Mouse (Mus musculus) ES-E14 (cell line): ENCODE data around the gene Tlr9. TPM values are rescaled to one million over a fixed set of nuclear protein-coding genes. Genes with fewer than 3 reads are reported as not detected.

Experiments used
- DNase-seq: peaks from one replicate; pipeline ENCODE4 v3.0.0-alpha.2; 2013; ENCODE audit warnings: low read depth, low spot score
- H3K27ac ChIP-seq: 2 replicates; pipeline ENCODE4 v1.5.1; 2012; ENCODE audit warnings: low read depth, mild to moderate bottlenecking, low read length, moderate library complexity, mixed read lengths; ENCODE audit not compliant: poor library complexity, insufficient read depth, severe bottlenecking
- H3K36me3 ChIP-seq: 2 replicates; pipeline ENCODE4 v1.6.1; 2012; ENCODE audit warnings: mild to moderate bottlenecking, low read length, moderate library complexity, mixed read lengths; ENCODE audit not compliant: control insufficient read depth, poor library complexity, insufficient read depth, severe bottlenecking
- H3K4me1 ChIP-seq, 2 experiments: fragments of 150-350 bp in 1 of 2; sonication (generic) in 1 of 2; 2 replicates each; pipeline ENCODE4 v1.6.1; 2012; ENCODE audit warnings: low read length in 2 of 2, mild to moderate bottlenecking in 1 of 2, mixed read lengths in 1 of 2; ENCODE audit not compliant: control insufficient read depth in 2 of 2, insufficient read depth in 2 of 2, poor library complexity in 1 of 2
- H3K4me3 ChIP-seq, 2 experiments: fragments of 150-350 bp in 1 of 2; sonication (generic) in 1 of 2; 2 replicates each; pipeline ENCODE4 v1.5.1; 2012; ENCODE audit warnings: low read length in 2 of 2, low read depth in 1 of 2, mild to moderate bottlenecking in 1 of 2, mixed read lengths in 1 of 2; ENCODE audit not compliant: insufficient read depth in 1 of 2, poor library complexity in 1 of 2, severe bottlenecking in 1 of 2
- H3K9ac ChIP-seq: 2 replicates; pipeline ENCODE4 v1.6.1; 2012; ENCODE audit warnings: low read depth, mild to moderate bottlenecking, low read length, mixed read lengths; ENCODE audit not compliant: poor library complexity, insufficient read depth, severe bottlenecking
- H3K9me3 ChIP-seq: fragments of 150-350 bp; sonication (generic); 2 replicates; pipeline ENCODE4 v1.6.1; 2012; ENCODE audit warnings: low read depth, mild to moderate bottlenecking, low read length; ENCODE audit not compliant: control insufficient read depth, insufficient read depth
- CHD2 ChIP-seq: IDR thresholded peaks from 2 replicates; pipeline ENCODE4 v1.6.1; 2014; ENCODE audit warnings: mild to moderate bottlenecking, low read depth, low read length, inconsistent platforms
- HCFC1 ChIP-seq: IDR thresholded peaks from 2 replicates; pipeline ENCODE4 v1.6.1; 2012; ENCODE audit warnings: low read length, inconsistent platforms, borderline replicate concordance; ENCODE audit not compliant: insufficient read depth
- MAFK ChIP-seq: IDR thresholded peaks from 2 replicates; pipeline ENCODE4 v1.6.1; 2014; ENCODE audit warnings: mild to moderate bottlenecking, low read depth, low read length, inconsistent platforms; ENCODE audit not compliant: insufficient read depth
- ZC3H11A ChIP-seq: IDR thresholded peaks from 2 replicates; pipeline ENCODE4 v1.6.1; 2012; ENCODE audit warnings: low read depth, mild to moderate bottlenecking, inconsistent platforms, low read length, borderline replicate concordance
- ZNF384 ChIP-seq: IDR thresholded peaks from 2 replicates; pipeline ENCODE4 v1.6.1; 2012; ENCODE audit warnings: low read depth, low read length, inconsistent platforms
- in situ Hi-C, 2 experiments: fragments of 600-800 bp; cut with MboI; formaldehyde crosslinking; loops; one replicate each; pipeline ENCODE4 v1.15.1; 2025; ENCODE audit warnings: low sequenced_read_pairs in 2 of 2, inconsistent platforms in 1 of 2; ENCODE audit not compliant: unreplicated experiment in 2 of 2
- total RNA-seq: library from RNA; depleted of rRNA; stranded (reverse); fragments of 300-350 nt; gene quantifications from 2 replicates; pipeline ENCODE4 v1.2.3, GENCODE M21; 2012

The Tlr9 gene
- total RNA-seq, 1 experiment: 0.09 TPM

GRCm38 (mm10) chr9:106210853-106211609, 11.4 kb upstream of the Tlr9 start:
- Histone ChIP-seq H3K4me1 (peaks cover 7 to 20% of the 10 kb centered on the region in 2 experiments; a peak in 3 of 4 replicates), H3K9me3 (no peaks in the 10 kb centered on the region), H3K4me3 (peak overlapping the region; percentile 65 to 73), H3K36me3 (peaks cover 44% of the 10 kb centered on the region), H3K27ac (peak overlapping the region; percentile 97), H3K9ac (peak overlapping the region; percentile 78)
- peak; percentile 77 for DNase-seq
- in situ Hi-C loops: no loop called here
- TF ChIP-seq CHD2: no peak
- TF ChIP-seq HCFC1: no peak
- TF ChIP-seq ZC3H11A: no peak
- peak; percentile 69; the same call in 1 of the 2 replicates for TF ChIP-seq ZNF384
- TF ChIP-seq MAFK: 0 out of 2 replicates have a peak, but pooled peaks have one; percentile 30

GRCm38 (mm10) chr9:106211680-106212593, 10.5 kb upstream of the Tlr9 start:
- H3K9me3 ChIP-seq: no peaks in the 10 kb centered on the region
- peak; percentile 37; the same call in 1 of the 2 replicates for TF ChIP-seq ZC3H11A
- TF ChIP-seq HCFC1: peak; percentile 68
- no peak for TF ChIP-seq CHD2
- peak; percentile 81 for TF ChIP-seq ZNF384
- peak; percentile 94 for DNase-seq
- H3K9ac ChIP-seq: peak overlapping the region; percentile 78
- peak overlapping the region; percentile 65 to 73 for H3K4me3 ChIP-seq
- in situ Hi-C loops: no loop called here
- H3K27ac ChIP-seq: peak overlapping the region; percentile 97
- peaks cover 39% of the 10 kb centered on the region for H3K36me3 ChIP-seq
- peaks cover 7 to 19% of the 10 kb centered on the region in 2 experiments; a peak in 3 of 4 replicates for H3K4me1 ChIP-seq

DNA sequence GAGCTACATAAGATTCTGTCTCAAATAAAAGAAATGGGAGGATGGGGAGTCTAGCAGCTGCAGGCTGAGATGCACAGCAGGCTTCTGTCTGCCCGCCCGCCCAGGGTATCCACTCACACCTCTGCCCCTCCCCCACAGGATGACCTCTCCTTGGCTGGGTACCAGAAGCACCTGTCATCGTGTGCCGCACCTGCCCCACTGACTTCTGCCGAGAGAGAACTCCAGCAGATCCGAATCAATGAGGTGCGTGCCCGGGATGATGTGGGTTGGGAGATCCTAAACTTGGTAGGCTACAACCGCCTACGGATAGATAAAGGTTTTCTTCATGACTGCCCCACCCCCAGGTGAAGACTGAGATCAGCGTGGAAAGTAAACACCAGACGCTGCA, 9.8 kb upstream of the Tlr9 start:
- peaks cover 7 to 19% of the 10 kb centered on the region in 2 experiments; a peak in 3 of 4 replicates for H3K4me1 ChIP-seq
- peak overlapping the region; percentile 51 to 63; a peak in 2 of 4 replicates for H3K4me3 ChIP-seq
- 0 out of 2 replicates have a peak overlapping the region, but pooled peaks have one; percentile 28 for H3K9ac ChIP-seq
- in situ Hi-C loops: no loop called here
- H3K9me3 ChIP-seq: no peaks in the 10 kb centered on the region
- H3K27ac ChIP-seq: peak overlapping the region; percentile 37; the same call in 1 of the 2 replicates
- no peak for DNase-seq
- H3K36me3 ChIP-seq: peaks cover 34% of the 10 kb centered on the region
- TF ChIP-seq CHD2 (no peak), ZNF384 (no peak), HCFC1 (no peak), ZC3H11A (no peak), MAFK (no peak)

DNA sequence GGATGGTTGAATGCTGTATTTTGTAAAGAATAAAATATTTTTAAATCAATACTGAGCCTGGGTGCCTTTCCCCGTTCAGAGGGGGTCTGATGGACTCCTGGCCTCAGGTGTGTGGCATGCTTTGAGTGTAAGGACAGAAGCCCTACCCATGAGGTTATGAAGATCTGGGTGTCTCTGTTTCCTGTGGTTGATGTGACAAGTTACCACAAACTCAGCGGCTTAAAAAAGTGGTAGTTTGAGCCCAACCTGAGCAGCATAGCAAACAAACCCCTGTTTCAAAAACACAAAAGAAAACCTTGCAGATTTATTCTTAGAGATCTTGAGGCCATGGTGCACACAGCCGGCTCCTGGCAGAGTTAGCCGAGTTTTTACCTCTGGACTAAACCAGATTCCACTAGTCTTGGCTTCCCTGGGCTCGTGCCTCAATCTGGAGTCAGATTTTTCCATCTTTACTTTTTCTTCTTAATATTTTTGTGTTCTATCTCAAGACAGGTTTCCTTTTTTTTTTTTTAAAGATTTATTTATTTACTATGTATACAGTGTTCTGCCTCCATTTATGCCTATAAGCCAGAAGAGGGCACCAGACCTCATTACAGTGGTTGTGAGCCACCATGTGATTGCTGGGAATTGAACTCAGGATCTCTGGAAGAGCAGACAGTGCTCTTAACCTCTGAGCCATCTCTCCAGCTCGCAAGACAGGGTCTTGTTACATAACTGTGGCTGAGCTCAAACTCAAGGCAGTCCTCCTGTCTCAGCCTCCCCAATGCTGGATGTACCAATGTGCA, 6.9 kb upstream of the Tlr9 start:
- TF ChIP-seq ZNF384: no peak
- TF ChIP-seq ZC3H11A: no peak
- TF ChIP-seq HCFC1: no peak
- TF ChIP-seq MAFK: no peak
- TF ChIP-seq CHD2: no peak
- Histone ChIP-seq H3K36me3 (peaks cover 27% of the 10 kb centered on the region), H3K9ac (no peak overlapping the region), H3K4me3 (no peak overlapping the region), H3K9me3 (no peaks in the 10 kb centered on the region), H3K4me1 (peaks cover 0 to 5% of the 10 kb centered on the region in 2 experiments; a peak in 2 of 4 replicates), H3K27ac (no peak overlapping the region)
- no peak for DNase-seq
- in situ Hi-C loops: no loop called here
